Mouse (Mus musculus) heart, postnatal 14 days (tissue): ENCODE results near the gene Ccr1. TPM values are rescaled to one million over a fixed set of nuclear protein-coding genes. Genes with fewer than 3 reads are reported as not detected.
"Not testable (repeated sequence)": the region's sequence is repeated elsewhere in the genome, so short reads cannot be mapped to it uniquely, and the experiment has no call there.

ENCODE experiments used
- DNase-seq, 2 experiments: peaks; one replicate each; pipeline ENCODE4 v3.0.0; 2021 to 2022
- intact Hi-C: fragments of 180-260 bp; cut with DNase I; formaldehyde crosslinking; loops from one replicate; pipeline ENCODE4 v1.15.1; 2025
- long read RNA-seq, 2 experiments: library from polyadenylated mRNA; stranded (forward); transcript quantifications; one replicate each; pipeline ENCODE4 v2.0.0; 2021
- total RNA-seq, 2 experiments: library from RNA; stranded (reverse); gene quantifications; 2 replicates each; pipeline ENCODE4 v1.2.3; 2021

Gene Ccr1
- total RNA-seq: 1 to 10 TPM; 1.2 to 1.6 TPM
- long read RNA-seq, experiment 1: 0 reads
- long read RNA-seq, experiment 2, partial matches to known transcripts: 0 of 4 reads
- long read RNA-seq, experiment 2, other reads (novel, unspliced or antisense): 1 of 4 reads

DNA sequence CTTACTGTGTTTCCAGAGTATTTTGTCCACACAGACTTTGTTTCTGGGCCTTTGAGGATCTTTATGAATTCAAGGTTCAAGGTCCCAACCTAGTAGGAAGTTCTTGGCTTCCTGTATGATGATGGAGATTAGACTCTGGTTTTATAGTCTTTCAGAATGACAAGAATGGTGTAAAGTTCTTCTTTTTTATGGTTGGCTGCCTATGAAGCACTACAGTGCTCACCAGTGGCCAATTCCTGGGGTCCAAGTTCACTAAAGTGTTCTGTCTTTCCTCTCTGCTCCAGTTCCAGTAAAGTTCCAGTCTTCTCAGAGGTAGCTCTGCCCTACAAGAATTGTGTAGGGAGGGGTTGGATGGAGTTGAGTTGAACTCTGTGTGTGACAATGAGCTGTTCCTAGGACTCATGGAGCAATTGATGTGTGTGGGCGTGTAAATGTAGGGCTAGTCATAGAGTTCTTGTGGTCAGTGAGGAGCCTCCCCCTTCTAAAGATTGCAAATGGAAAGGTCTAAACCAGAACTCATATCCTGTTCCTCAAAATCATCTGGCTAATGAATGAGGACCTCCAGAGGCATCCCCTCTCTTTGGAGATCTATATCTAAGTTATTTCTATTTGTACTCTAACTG lies at the start of gene Ccr1:
Gene Ccr1, minus strand, starts transcription at position 403 of the 623 bp plus-strand sequence.
- intact Hi-C loops: no loop called here

DNA sequence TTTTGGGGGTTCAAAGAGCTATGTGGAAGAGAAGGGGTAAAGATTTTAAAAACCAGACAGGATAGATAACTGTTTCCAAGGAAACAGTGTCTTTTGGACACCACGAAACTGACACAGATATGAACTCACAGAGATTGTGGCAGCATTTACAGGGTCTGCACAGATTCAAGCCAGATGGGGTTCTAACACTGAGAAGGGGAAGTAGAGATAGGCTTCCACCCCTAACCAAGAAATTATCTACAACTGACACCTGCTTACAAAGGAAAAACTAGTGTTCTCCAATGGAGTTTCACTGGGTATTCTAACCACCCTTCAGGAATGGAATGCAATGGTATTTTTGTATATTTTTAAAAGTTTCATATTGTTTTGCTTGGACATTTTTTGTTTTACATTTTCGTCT lies 47.6 kb upstream of the Ccr1 start:
- intact Hi-C loops: no loop called here
- DNase-seq: no peak

More for the DNA sequence above, at the start of gene Ccr1:
- no peak for DNase-seq

DNA sequence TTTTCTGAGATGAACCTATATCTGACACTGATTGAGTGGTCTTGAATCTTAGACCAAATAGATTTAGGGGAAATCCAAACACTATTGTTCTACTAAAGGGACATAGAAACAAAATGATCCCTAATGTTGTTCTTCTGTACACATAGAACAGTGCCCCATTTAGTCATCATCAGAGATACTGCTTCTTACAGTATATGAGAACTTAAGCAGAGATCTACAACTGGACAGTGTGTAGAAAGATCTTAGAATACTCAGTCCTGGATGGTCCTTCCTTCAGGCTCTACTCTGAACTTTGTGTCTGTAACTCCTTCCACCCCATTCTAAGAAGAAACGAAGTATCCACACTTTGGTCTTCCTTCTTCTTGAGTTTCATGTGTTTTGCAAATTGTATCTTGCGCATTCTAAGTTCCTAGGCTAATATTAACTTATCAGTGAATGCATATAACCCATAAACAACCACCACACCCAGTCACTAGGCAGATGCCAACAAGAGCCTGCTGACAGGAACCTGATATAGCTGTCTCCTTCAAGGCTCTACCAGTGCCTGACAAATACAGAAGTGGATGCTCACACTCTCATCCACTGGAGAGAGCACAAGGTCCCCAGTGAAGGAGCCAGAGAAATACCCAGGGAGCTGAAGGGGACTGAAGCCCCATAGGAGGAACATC lies 46.6 kb upstream of the Ccr1 start:
- no peak for DNase-seq
- intact Hi-C loops: no loop called here

DNA sequence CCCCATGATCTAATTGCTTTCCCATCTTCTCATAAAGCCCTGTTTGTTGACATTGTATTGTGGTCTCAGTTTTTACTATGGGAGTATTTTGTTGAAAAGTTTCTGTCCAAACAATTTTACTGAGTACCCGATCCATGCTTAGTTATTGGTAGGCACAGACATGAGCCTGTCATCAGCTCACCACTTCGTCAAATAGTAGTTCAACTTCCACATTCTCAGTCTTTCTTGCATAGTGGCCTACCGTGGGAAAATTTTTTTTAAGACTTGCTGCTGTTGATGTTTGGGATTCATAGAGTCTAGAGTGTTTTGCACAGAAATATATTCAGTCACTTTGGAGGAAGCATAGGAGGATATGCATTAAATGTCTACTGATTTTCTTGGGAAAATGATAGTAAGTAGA lies 44.8 kb upstream of the Ccr1 start:
- intact Hi-C loops: no loop called here

DNA sequence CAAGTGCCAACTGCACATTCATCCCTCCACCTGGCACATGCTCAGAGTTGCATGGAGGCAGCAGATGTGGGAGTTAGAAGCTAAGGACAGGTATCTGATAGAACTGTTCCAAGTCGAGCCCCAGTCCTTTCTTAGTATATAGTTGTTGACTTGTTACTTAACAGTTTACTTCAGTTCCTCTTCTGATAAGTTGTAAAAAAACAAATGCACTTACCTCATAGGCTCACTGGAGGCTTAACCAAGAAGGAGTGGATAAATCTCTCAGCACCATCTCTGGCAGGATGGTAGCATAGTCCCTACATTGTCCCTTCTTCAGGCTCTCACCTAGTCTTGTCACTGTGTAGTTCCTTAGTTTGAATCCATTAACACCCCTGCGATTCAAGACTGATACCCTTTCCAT lies 44.2 kb upstream of the Ccr1 start:
- intact Hi-C loops: no loop called here

More for the DNA sequence above, 44.8 kb upstream of the Ccr1 start:
- DNase-seq: no peak

DNA sequence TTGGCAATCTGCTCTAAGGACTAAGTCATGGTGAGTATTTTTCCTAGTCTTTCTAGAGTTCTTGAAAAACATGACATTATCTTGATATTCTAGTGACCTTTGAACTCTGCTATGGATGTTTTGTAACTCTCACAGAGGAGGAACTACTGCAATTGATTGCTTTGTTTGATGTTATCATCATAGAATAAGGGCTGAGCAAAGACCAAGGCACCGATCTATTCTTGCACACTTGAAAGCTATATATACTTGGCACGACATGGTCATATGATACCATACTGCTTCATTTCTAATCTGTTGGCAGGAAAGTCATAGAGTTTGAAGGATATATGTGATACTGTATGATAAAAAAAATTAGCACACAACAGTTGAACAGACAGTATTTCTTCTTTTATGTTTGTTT lies 31.3 kb upstream of the Ccr1 start:
- no peak for DNase-seq
- intact Hi-C loops: no loop called here

More for the DNA sequence above, 44.2 kb upstream of the Ccr1 start:
- no peak for DNase-seq

DNA sequence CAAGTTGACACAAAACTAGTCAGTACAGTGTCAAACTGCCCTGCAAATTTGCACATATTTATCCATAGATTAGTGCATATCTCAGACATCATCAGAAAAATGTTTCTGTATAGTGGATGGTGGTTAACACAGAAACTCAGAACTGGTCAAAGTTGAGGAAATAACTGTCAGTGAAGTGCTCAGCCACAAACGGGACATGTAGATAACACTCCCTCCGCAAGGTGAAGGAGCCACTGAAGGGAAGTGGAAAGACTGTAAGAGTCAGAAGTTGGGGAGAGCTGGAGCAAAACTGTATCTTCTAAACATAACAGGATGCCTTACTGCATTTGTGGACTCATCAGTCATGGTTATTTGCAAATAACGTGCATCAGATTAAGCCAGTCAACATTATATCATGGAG lies 29.2 kb upstream of the Ccr1 start:
- DNase-seq: no peak
- intact Hi-C loops: no loop called here

DNA sequence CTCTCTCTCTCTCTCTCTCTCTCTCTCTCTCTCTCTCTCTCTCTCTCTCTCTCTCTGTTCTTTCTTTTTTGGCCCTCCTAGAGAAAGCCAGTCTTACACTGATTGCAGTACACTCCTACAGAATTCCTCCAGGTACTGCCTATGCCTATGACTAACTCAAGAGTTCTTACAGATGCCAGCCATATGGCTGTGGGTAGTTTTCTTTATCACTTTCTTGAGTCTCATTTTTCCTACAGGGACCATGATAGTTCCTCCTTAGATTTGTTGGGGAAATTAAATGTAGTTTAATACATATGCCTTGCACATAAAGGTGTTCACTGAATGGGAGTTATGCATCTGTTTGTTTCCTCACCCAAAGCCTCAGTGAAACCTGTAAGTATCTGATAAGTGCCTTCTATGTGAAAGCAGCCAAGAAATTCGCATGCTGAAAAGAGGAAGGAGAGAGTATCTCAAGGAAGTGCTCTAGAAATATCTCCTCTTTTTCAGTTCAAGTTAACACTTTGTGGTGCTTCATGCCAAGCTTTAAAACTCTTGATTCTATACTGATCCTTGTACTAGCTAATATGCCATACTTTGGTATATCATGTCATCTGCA lies 22.9 kb upstream of the Ccr1 start:
- DNase-seq: no peak
- intact Hi-C loops: no loop called here

DNA sequence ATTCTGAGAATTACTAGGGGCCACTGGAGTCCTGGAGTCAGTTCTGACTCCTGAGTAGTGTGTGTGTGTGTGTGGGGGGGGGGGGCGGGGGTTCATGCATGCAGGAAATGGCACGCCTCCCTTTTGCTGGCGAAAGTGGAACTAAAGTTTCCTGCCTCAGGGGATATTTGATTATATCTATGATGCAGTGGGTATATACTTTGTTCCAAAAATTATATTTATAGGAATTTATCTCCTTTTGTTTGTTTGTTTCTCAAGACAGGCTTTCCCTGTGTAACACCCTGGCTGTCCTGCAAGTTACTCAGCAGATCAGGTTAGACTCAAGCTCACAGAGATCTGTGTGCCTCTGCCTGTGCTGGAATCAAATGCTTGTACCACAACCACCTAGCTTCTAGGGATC lies 21.2 kb upstream of the Ccr1 start:
- intact Hi-C loops: loop anchor here (5.0 kb wide), 1 partner anchor 138 kb away; no protein-coding TSS in a partner anchor
- no peak for DNase-seq

DNA sequence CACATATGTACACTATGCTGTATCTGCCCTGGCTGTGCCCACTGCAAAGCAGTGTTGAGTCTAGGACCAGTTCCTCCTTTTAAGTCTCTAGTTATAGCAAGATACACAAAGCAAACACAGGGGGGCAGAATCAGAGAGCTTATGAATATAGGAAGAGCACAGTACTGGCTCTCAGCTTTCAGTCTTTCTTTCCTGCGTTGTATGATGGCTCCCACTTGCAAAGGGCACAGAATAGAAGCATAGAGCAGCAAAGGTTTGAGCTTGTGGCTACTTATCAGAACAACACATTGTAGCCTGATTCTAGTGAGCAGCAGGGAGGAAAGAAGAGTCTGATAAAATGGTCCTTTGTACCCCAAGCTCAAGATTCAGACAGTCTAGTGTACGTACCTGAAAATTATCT lies 17.7 kb upstream of the Ccr1 start:
- intact Hi-C loops: loop anchor here (5.0 kb wide), 1 partner anchor 141 kb away; no protein-coding TSS in a partner anchor
- peak in 1 of 2 experiments; percentile 11 for DNase-seq

DNA sequence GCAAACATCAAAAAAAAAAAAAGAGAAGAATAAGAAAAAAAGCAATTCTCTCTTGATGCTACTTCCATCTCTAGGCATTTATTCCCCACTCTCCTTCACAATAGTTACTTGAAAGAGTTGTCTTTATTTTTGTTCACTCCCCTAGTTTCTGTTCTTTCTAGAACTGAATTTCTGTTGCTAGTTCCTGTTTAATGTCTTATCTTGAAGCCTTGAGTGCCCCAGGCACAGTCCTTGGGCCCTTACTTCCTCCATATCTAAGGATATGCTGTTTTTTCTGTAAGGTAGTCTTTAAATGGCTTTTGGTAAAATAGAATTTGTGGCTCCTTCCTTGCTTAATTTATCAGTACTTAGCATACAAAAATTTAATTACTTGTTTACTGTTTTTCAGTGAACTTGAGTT lies 16.5 kb upstream of the Ccr1 start:
- DNase-seq: no peak
- intact Hi-C loops: loop anchor here (5.0 kb wide), 1 partner anchor 142 kb away; no protein-coding TSS in a partner anchor

DNA sequence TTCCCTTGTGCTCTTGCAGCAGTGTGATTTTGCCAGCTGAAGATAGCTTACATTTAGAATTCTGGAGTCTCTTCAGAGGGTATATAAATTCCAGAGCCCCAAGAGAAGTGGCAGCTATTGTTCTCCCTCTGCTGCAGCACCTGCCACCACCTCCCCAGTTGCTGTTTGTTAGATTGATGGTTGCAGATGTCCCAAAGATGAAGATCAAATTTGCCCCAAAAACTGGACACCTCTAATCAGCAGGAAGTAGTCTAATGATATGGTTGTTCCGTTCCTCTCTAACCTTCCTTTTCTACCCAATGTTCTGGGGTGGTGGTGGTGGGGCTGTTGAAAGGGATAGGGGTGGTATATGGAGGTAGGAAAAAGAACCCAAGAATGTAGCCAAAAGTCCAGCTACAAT lies 14.2 kb upstream of the Ccr1 start:
- intact Hi-C loops: no loop called here
- DNase-seq: no peak

DNA sequence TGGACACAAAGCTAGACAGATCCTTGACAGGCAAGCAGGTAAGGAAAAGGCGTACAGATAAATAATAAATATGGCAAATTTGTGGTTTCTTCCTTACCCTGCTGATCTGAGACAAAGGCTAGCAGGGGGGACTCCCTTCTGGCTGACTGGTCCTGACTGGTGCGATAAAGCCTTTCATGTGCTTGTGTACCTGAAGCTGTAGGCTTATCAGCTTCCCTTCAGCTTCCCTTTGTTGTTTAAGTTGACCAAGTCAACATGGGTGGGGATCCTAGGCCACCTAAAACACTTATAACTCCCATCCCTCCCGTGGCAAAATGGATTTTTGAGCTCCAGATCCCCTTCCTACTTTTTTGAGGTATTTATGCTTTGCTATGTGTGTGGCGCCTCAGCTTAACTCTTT lies 13.4 kb upstream of the Ccr1 start:
- intact Hi-C loops: no loop called here
- DNase-seq: no peak

DNA sequence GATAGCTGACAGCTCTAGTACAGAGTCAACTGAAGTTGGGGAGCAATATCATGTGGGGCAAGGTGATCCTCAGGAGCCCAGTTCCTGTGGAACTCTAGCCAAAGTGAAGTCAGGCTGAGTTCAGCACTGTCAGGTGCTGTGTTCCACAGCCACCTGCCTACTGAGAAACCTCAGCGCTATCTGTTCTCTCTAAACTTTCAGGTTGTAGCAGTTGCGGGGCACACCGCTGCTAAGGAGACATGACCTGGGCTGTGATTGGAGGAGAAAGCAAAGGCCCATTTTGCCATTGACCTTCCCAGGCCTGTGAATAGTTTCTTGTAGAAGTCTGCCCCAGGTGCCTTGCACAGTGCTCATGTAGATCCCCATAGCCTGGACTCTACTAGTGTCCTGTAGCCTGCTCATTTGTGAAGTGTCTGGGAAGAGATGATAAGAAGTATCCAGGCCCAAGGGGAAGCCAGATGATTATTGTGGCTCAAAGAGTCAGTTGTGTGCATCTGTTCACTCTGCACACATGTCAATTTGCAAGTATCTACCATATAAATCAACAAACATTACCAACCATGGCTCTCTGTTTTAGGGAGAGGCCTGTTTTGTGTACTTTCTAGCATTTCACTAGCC lies 12.5 kb upstream of the Ccr1 start:
- intact Hi-C loops, DNase-seq: not testable (repeated sequence)

DNA sequence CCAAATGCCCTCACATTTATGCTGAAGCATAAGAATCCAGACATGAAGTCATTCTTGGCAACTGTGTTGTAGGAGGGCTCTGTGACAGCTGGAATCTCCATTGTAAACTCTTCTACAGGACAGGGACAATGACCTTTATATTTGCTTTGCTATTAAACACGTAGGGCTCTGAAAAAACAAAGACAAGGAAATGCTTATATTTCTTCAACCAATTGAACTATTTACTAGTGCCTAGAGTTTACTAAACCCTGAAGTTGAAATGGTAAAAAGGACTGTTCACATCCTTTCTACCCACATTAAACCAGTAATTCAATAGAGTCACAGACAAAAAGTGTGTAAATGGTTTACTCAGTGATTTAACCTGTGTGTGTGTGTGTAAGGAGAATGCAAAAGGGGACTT lies 9.8 kb upstream of the Ccr1 start, which contains the start of gene Ccr1l1:
Gene Ccr1l1, minus strand, starts transcription at position 101 of the 400 bp plus-strand sequence.
- DNase-seq: no peak
- intact Hi-C loops: no loop called here

DNA sequence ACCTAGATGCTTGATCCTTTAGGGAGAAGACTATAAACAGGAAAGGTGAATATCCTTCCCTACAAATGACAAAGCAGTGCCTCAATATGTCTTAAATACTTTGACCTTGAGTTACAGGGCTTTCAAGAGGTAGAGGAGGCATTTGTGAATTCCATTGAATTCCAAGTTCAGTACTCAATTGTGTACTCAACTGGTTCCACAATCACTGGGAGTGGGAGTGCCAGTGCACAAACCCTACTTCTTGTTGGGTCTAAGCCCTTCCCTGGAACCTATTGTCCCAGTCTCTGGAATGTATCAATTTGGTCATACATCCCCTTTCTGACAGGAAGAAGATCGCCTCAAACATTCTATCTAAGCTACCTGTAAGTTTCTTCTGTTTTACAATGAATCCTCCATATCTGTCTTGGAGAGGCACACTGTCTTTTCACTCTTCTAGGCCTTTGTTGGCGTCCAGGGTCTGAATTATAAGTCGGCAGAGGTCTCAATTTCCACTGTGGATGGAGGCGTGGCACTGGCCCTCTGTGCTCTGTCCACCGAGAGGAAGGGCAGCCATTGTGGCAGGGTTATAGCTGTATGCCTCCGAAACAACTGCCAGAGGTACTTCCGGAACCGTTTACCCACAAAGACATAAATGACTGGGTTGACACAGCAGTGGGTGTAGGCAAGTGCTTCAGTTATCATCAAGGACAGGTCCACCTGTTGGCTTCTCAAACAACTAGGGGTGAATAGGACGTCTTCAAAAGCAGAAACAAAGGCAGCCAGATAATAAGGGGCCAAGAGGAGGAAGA lies 8.6 kb upstream of the Ccr1 start:
- DNase-seq: no peak
- intact Hi-C loops: no loop called here

DNA sequence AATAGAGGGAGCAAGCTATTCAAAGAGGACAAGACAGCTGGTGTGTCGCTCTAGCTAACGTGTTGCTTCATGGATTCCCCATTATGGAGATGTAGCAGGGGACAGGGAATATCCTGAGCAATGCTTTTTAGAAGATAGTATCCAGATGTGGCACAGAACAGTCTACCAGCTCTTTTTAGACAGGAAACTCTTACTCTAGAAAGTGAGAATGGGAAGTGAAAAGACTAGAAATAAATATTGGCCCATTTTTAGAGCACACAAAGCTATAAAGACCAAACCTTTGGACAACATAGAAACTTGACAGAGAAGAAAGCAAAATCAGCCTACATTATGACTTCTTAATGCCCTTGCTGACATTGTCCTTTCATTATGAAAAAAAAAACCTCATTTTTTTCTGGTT lies 7.1 kb upstream of the Ccr1 start:
- no peak for DNase-seq
- intact Hi-C loops: no loop called here

DNA sequence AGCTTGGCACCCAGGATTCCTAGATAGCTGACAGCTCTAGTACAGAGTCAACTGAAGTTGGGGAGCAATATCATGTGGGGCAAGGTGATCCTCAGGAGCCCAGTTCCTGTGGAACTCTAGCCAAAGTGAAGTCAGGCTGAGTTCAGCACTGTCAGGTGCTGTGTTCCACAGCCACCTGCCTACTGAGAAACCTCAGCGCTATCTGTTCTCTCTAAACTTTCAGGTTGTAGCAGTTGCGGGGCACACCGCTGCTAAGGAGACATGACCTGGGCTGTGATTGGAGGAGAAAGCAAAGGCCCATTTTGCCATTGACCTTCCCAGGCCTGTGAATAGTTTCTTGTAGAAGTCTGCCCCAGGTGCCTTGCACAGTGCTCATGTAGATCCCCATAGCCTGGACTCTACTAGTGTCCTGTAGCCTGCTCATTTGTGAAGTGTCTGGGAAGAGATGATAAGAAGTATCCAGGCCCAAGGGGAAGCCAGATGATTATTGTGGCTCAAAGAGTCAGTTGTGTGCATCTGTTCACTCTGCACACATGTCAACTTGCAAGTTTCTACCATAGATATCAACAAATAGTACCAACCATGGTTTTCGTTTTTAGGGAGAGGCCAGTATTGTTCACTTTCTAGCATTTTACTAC lies 1.5 kb downstream of the Ccr1 start:
- DNase-seq, intact Hi-C loops: not testable (repeated sequence)

DNA sequence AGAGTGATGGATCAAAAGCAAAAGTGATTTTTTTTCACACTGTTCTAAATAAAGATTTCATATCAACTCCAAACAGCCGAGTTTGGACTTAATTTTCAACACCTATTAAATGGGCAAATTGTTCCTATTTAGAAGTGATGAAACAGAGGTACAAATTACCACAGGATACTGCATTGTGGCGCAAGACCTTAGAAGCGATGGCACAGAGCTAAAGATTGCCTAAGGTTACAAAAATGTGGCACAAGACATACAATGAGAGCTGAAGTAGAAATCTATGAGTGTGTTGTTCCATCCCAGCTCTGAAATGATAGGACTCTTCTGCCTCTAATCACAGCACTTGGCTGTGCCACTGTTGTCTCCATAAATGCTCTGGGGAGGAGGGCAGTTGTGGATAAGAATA lies 3.7 kb downstream of the Ccr1 start:
- intact Hi-C loops: no loop called here
- DNase-seq: no peak

DNA sequence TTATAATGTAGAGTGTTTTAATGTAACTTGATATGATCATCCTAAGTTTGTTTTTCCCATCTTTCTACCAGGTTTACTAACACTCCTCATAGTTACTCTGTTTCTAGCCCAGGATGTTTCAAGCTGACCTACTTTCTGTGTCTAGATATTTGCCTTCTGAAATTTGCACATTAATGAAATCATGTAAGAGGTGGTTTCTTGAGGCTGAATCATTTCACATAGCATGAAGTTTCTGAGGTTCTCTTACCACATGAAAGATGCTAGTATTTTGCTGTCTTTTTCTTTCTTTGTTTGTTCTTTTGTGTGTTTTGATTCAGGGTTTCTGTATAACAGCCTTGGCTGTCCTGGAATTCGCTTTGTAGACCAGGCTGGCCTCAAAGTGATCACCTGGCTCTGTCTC lies 8.3 kb downstream of the Ccr1 start:
- intact Hi-C loops: no loop called here
- no peak for DNase-seq
